Mouse (Mus musculus) erythroblast, embryonic 14.5 days (primary cell): Measurements from ENCODE around the gene Rpl13a.

Experiments
- GATA1 ChIP-seq: IDR thresholded peaks from 2 replicates; pipeline ENCODE4 v1.6.1; 2012; ENCODE audit warnings: low read length, inconsistent platforms, mixed read lengths
- TAL1 ChIP-seq: IDR thresholded peaks from 3 replicates; pipeline ENCODE4 v1.6.1; 2012; ENCODE audit warnings: low read length, inconsistent platforms, mixed read lengths

DNA sequence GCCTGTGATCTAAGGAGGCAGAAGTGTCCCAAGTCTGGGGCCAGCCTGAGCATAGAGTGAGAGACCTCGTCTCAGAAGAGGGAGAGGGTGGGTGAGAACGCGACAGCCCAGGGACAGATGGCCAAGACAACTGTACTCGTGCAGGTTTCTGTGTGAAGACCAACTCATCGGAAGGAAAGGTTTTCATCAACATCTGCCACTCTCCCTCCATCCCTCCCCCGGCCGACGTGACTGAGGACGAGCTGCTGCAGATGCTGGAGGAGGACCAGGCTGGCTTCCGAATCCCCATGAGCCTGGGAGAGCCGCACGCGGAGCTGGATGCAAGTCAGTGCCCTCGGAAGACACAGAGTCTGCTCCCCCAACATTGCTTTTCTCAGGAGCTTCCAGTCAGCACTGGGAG is 28.9 kb upstream of the Rpl13a start:
- TF ChIP-seq GATA1 (no peak), TAL1 (no peak)
